Mouse (Mus musculus): ENCODE measurements around the gene Rab35. TPM values are rescaled to one million over a fixed set of nuclear protein-coding genes. Genes with fewer than 3 reads are reported as not detected.

Rab35 gene
- total and polyA plus RNA-seq, 3 experiments = 33.8 to 62.2 (median 37.5) TPM

- no peaks in the 10 kb centered on the region for H3K9me3 ChIP-seq (replicated peaks; ENCODE audit: low read length)
These were observed 25.0 kb downstream of the Rab35 start for GRCm38 (mm10) chr5:115656677-115657076.

GRCm38 (mm10) chr5:115657234-115657633 lies 25.5 kb downstream of the Rab35 start:
- Histone ChIP-seq H3K27ac (ENCODE audit: insufficient read depth, low read depth) (no peak overlapping the region), H3K36me3 (replicated peaks in 1 of 2; ENCODE audit: control insufficient read depth in 1 of 2, insufficient read depth in 1 of 2, low read length in 1 of 2) (no peaks in the 10 kb centered on the region), H3K79me2 (replicated peaks; ENCODE audit: control insufficient read depth, extremely low read depth, insufficient read depth, poor library complexity, severe bottlenecking) (no peaks in the 10 kb centered on the region), H3K4me1 (ENCODE audit: control insufficient read depth in 1 of 2, insufficient read depth in 2 of 2) (peaks cover 2 to 18% of the 10 kb centered on the region in 2 experiments; a peak in 3 of 4 replicates), H3K4me3 (replicated peaks in 1 of 3; ENCODE audit: low read depth in 2 of 3, low read length in 2 of 3, poor library complexity in 1 of 3) (no peak overlapping the region), H3K4me2 (ENCODE audit: insufficient read depth, low read depth, poor library complexity, severe bottlenecking) (no peak overlapping the region), H3K27me3 (replicated peaks) (no peaks in the 10 kb centered on the region), H3K9me3 (replicated peaks; ENCODE audit: low read length) (no peaks in the 10 kb centered on the region), H3K9ac (ENCODE audit: insufficient read depth, low read depth) (no peak overlapping the region)
- dilution Hi-C loops (cut with MboI; ENCODE audit: extremely low pct_ligation_motif_present, extremely low pct_unique_long_range_greater_than_20kb, low sequenced_read_pairs) (no loop called here), in situ Hi-C loops (cut with MboI; ENCODE audit: low pct_ligation_motif_present, low pct_unique_long_range_greater_than_20kb, low sequenced_read_pairs) (no loop called here)
- TF ChIP-seq ELF1 (IDR thresholded peaks at IDR 0.05; ENCODE audit: low read depth, low read length) (no peak), KAT2A (IDR thresholded peaks at IDR 0.05; ENCODE audit: insufficient replicate concordance, low read length) (no peak), CHD2 (IDR thresholded peaks at IDR 0.05; ENCODE audit: low read length) (no peak), BHLHE40 (IDR thresholded peaks at IDR 0.05; ENCODE audit: low read depth, low read length) (no peak), E2F4 (IDR thresholded peaks at IDR 0.05; ENCODE audit: insufficient replicate concordance, low read depth, low read length) (no peak), MEF2A (IDR thresholded peaks at IDR 0.05; ENCODE audit: borderline replicate concordance, low read depth, low read length) (no peak), ZKSCAN1 (IDR thresholded peaks at IDR 0.05; ENCODE audit: borderline replicate concordance, low read depth, low read length) (no peak), MAFK (IDR thresholded peaks at IDR 0.05; ENCODE audit: insufficient replicate concordance, low read length) (no peak), CTCF (conservative IDR thresholded peaks at IDR 0.05 in 1 of 2, IDR thresholded peaks at IDR 0.05 in 1 of 2; ENCODE audit: low read depth in 2 of 2, low read length in 2 of 2) (no peak), HCFC1 (IDR thresholded peaks at IDR 0.05; ENCODE audit: low read depth, low read length) (no peak), RAD21 (IDR thresholded peaks at IDR 0.05; ENCODE audit: low read depth, low read length) (no peak), JUN (IDR thresholded peaks at IDR 0.05; ENCODE audit: insufficient read depth, low read depth, low read length) (no peak), NRF1 (IDR thresholded peaks at IDR 0.05; ENCODE audit: low read depth, low read length) (no peak)
- DNase-seq (ENCODE audit: extremely low read depth) = no peak

More at GRCm38 (mm10) chr5:115656677-115657076, 25.0 kb downstream of the Rab35 start:
- Histone ChIP-seq H3K27ac (ENCODE audit: insufficient read depth, low read depth) (no peak overlapping the region), H3K27me3 (replicated peaks) (no peaks in the 10 kb centered on the region), H3K79me2 (replicated peaks; ENCODE audit: control insufficient read depth, extremely low read depth, insufficient read depth, poor library complexity, severe bottlenecking) (no peaks in the 10 kb centered on the region), H3K4me1 (ENCODE audit: control insufficient read depth in 1 of 2, insufficient read depth in 2 of 2) (peaks cover 5 to 24% of the 10 kb centered on the region in 2 experiments), H3K9ac (ENCODE audit: insufficient read depth, low read depth) (no peak overlapping the region), H3K4me3 (replicated peaks in 1 of 3; ENCODE audit: low read depth in 2 of 3, low read length in 2 of 3, poor library complexity in 1 of 3) (no peak overlapping the region), H3K36me3 (replicated peaks in 1 of 2; ENCODE audit: control insufficient read depth in 1 of 2, insufficient read depth in 1 of 2, low read length in 1 of 2) (no peaks in the 10 kb centered on the region), H3K4me2 (ENCODE audit: insufficient read depth, low read depth, poor library complexity, severe bottlenecking) (no peak overlapping the region)
- in situ Hi-C loops (cut with MboI; ENCODE audit: low pct_ligation_motif_present, low pct_unique_long_range_greater_than_20kb, low sequenced_read_pairs) (no loop called here), dilution Hi-C loops (cut with MboI; ENCODE audit: extremely low pct_ligation_motif_present, extremely low pct_unique_long_range_greater_than_20kb, low sequenced_read_pairs) (no loop called here)
- TF ChIP-seq MAZ (IDR thresholded peaks at IDR 0.05; ENCODE audit: low read depth, low read length) = no peak
- no peak for TF ChIP-seq SIN3A (IDR thresholded peaks at IDR 0.05; ENCODE audit: low read length)
- no peak for TF ChIP-seq MAFK (IDR thresholded peaks at IDR 0.05; ENCODE audit: insufficient replicate concordance, low read length)
- TF ChIP-seq MEF2A (IDR thresholded peaks at IDR 0.05; ENCODE audit: borderline replicate concordance, low read depth, low read length) = no peak
- no peak for TF ChIP-seq ZNF384 (IDR thresholded peaks at IDR 0.05; ENCODE audit: low read depth, low read length)
- TF ChIP-seq E2F4 (IDR thresholded peaks at IDR 0.05; ENCODE audit: insufficient replicate concordance, low read depth, low read length) = no peak
- TF ChIP-seq GABPA (IDR thresholded peaks at IDR 0.05; ENCODE audit: insufficient replicate concordance, low read depth, low read length) = no peak
- TF ChIP-seq TCF12 (IDR thresholded peaks at IDR 0.05; ENCODE audit: low read depth, low read length) = no peak
- no peak for TF ChIP-seq RAD21 (IDR thresholded peaks at IDR 0.05; ENCODE audit: low read depth, low read length)
- no peak for TF ChIP-seq TBP (conservative IDR thresholded peaks at IDR 0.05; ENCODE audit: low read depth, low read length)
- TF ChIP-seq CTCF (conservative IDR thresholded peaks at IDR 0.05 in 1 of 2, IDR thresholded peaks at IDR 0.05 in 1 of 2; ENCODE audit: low read depth in 2 of 2, low read length in 2 of 2) = no peak
- TF ChIP-seq MAX (IDR thresholded peaks at IDR 0.05; ENCODE audit: low read length) = no peak
- DNase-seq (ENCODE audit: extremely low read depth) = no peak

Measured in CH12.LX (cell line).